Mouse (Mus musculus) adrenal gland, postnatal 25 days (tissue): ENCODE results near the gene Gm10447. TPM values are rescaled to one million over a fixed set of nuclear protein-coding genes. Genes with fewer than 3 reads are reported as not detected.
"Not testable (repeated sequence)": the region's sequence is repeated elsewhere in the genome, so short reads cannot be mapped to it uniquely, and the experiment has no call there.

Source experiments
- DNase-seq: peaks from one replicate; pipeline ENCODE4 v3.0.0; 2021; ENCODE audit warnings: mixed read lengths
- total RNA-seq: library from RNA; stranded (reverse); gene quantifications from 2 replicates; pipeline ENCODE4 v1.2.3, GENCODE M21; 2021

Gm10447 gene
- total RNA-seq, 1 experiment from 2014 or later, result 0.30 TPM

DNA sequence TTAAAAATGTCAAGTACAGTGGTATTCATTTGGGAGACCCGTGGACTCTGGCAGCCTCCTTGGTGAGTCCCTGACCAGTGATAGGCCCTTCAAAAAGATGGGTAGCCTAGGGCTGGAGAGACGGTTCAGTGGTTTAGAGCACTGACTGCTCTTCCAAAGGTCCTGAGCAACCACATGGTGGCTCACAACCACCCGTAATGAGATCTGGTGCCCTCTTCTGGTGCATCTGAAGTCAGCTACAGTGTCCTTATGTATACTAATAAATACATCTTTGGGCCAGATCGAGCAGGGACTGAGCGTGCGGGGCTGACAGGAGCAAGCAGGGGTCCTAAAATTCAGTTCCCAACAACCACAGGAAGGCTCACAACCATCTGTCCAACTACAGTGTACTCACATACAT is 13.0 kb downstream of the Gm10447 start:
- DNase-seq, result no peak

DNA sequence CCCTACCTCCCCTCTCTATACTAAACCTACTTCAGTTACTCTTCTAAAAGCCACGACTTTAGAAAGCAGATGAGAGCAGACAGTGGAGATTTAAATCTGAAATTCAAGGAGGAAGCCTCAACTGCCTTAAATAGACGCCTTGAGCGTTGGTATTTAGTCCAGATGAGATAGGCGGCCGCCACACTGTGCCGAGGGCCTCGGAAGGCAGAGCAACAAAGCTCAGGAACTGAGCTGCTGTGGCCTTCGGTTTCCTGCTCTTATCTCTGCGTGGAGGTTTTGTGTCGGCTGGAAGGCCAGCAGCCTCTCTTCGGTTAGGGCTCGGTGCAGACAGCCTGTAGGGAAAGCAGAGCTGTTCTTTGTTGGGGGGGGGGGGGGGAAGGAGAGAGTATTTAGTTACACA is 15.0 kb downstream of the Gm10447 start:
- DNase-seq, result peak; percentile 35

DNA sequence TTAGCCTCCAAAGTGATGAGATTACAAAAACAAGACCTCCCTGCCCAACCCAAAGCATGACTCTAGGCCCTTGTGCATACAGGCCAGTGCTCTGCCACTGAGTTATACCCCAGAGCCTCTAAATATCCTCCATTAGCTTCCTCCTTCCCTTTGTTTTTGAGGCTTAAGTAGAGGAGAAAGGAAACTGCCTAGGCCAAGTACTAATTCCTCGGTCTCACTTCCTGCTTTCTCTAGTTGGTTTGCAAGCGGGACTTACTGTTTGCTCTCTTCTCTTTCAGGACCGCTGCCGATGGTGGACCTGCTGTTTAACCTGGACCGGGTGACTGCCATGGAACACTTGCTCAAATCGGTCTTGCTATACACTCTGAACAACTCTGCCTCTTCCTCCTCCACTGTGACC is 20.6 kb downstream of the Gm10447 start:
- DNase-seq, result no peak

DNA sequence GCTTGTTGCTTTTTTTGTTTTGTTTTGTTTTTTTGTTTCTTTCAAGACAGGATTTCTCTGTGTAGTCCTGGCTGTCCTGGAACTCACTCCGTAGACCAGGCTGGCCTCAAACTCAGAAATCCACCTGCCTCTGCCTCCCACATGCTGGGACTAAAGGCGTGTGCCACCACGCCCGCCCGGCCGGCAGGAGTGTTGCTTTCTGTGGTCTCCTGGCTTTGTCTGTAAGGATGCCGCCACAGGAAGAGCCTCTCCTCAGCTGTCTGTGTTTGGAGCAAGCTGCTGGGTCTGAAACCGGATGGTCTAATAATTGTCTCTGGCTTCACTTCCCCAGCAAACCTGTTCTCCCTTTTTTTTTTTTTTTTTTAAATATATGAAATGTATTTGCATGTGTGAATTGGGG is 21.4 kb downstream of the Gm10447 start:
- DNase-seq, result no peak

DNA sequence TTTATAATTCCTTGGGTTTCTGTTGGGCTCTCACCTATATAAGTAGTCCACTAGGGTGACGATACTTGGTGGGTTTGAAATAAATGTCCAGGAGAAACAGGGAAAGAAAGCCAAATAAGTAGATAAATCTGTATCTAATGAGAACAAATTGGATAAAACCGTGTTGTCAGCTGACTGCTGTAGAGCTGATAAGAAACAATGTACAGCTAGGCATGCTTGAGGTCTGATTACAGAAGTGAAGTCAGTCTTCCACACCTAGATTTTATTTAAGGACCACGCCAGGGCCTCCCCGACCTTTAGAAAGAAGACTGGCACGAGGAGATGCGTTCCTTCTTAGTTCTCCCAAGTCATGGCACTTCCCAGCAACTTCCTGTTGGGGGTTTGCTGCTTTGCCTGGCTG is 23.9 kb downstream of the Gm10447 start:
- no peak for DNase-seq

DNA sequence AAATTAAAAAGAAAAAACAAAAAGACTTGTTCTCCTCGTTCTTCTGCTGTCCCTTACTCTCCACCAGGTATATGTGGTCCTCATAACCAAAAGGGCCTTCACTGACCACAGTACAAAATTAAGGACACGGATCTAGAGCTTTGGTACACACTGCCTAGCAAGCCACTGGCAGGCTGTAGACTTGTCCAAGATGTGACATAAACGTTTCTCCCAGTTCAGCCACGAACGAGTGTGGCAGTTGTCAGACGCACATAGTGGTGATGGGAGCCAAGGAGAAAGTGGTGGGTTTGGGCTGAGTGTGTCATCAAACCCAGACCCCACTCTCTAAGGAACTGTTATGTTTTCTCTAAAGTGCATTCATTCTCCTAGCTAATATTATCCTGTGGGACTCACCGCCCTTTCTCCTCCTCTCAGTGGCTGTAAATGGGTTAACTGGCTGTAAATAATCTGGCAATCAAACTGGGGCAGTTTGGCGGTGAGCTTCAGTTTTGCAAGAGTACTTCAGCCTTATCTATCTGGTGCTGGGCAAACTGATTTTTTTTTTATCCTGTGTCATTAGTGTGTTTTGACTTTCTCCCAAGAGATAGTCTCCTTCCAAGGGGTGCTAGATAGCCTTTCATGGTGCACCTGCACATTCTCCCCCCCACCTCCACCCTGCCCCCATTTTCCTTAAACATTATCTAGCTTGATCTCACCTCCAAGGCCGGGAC is 25.4 kb downstream of the Gm10447 start:
- DNase-seq, result no peak

DNA sequence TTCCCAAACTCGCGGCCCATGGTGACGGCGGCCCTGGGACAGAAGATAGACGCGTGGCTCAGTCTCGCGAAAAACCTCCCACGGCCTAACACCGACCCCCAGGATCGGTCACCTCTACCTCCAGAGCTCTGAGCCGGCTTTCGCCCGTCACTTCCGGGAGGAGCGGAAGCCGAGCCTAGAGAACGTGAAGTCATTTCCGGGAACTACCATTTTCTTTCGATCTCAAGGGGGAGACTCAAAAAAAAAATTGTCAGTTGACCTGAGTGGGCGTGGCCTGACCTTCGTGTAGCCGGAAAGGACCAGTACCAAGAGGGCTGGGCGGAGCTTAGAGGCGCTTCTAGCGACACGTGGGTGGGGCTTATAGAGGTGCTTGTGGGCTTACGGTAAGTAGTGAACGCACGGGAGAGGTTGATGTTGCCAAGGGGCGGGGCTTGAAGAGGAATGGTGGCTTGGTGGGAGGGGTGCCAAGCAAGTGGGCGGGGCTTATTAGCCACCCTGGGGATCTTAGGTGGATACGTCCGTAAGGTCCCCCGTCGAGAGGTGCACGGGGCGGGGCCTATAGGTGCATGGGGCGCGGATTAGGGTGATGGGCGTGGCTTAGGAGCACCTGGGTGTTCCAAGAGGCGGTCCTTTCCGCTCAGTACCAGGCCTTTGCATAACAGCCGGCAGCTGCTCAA is 26.1 kb downstream of the Gm10447 start, which contains the start of the genes Uqcrq and Gdf9:
Gene Uqcrq, minus strand, starts transcription at position 162 of the 677 bp plus-strand sequence.
Gene Gdf9, plus strand, starts transcription at position 354 of the 677 bp plus-strand sequence.
- peak; percentile 97 for DNase-seq

DNA sequence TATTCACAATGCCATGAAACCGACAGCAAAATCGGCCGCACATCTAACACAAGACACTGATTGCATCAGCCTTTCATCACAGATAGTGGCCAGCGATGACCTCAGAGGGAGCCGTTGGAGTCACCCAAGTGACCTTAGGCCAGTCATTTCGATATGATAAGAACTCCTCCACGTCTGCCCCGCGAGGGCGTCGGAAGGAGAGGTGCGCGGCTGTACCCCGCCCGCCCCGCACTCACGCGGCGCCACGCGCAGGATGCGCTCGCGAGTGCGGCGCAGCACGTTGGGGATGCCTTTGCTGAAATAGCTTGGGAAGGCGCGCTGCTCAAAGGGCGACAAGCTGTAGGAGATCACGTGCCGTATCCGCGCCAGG is 26.6 kb downstream of the Gm10447 start:
- DNase-seq, result no peak

DNA sequence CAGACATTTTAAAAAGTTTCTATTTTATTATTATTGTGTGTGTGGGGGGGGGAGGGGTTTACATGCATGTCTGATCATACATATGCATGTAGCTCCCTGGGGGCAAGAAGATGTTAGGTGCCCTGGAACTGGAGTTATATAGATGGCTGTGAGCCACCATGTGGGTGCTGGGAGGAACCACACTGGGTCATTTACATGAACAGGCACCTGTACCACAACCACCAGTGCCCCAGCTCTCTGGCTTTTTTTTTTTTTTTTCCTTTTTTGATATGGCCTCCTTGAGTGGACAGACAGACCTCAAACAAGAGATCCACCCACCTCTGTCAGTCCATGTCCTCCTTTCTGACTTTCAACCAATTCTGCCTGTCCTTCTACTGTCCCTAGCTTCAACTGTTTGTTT is 27.7 kb downstream of the Gm10447 start:
- no peak for DNase-seq

DNA sequence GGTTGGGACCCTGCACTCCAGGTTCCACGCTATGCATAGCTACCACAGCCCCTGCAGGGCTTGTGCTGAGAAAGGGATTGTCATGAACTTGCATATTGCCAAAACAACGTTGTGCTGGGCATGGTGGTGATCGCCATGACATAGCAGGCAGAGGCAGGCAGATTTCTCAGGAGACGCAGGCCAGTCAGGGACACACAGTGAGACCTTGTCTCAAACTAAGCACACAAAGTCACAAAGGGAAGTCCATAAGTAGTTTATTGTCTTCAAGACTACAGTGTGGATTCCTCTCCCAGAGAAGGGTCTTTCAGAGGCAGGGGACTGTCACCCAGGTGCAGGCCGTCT is 28.2 kb downstream of the Gm10447 start:
- DNase-seq, result no peak

DNA sequence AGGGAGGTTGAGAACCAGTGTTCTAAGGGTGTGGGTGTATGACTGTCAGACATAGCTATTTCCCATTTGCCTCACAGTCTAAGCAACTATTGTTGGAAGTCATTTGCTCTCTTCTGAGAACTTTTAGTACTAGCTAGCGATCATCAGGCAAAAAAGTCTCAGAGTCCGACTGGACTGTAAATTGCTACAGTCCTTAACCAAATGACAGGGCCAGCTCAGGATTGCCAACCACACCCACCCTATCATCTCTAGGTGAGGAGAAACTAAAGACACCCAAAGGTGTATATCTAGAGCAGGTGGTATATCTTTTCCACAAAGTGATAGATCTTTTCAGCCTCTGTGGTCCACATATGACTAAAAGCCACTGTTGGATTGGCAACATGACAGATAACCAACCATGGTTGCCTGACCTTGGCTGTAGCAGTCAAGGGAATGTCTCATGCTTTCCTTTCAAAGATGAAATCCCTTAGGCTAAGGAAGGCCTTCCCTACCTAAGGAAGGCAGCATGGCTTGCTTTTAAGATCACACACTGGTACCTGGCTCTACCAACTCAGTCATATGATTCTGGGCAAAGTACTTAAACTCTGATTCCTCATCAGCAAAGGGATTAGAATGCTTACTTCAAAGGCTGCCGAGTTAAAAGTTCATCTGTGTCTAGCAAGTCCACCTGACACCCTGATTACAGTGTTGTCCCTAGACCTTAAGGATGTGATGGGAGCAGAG is 28.8 kb downstream of the Gm10447 start:
- DNase-seq, result no peak

DNA sequence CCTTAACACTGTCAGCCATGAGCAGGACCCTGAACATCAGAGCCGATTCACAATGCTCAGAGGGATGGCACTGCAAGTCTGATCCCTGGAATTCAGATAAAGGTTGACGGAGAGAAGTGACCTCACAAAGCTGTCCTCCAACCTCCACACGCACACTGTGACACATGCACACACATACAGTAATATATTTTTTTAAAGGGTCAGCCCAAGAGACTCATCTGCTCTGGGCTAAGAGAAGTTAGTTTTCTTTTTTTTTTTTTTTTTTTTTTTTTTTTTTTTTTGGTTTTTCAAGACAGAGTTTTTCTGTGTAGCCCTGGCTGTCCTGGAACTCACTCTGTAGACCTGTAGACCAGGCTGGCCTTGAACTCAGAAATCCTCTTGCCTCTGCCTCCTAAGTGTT is 30.0 kb downstream of the Gm10447 start:
- not testable (repeated sequence) for DNase-seq

DNA sequence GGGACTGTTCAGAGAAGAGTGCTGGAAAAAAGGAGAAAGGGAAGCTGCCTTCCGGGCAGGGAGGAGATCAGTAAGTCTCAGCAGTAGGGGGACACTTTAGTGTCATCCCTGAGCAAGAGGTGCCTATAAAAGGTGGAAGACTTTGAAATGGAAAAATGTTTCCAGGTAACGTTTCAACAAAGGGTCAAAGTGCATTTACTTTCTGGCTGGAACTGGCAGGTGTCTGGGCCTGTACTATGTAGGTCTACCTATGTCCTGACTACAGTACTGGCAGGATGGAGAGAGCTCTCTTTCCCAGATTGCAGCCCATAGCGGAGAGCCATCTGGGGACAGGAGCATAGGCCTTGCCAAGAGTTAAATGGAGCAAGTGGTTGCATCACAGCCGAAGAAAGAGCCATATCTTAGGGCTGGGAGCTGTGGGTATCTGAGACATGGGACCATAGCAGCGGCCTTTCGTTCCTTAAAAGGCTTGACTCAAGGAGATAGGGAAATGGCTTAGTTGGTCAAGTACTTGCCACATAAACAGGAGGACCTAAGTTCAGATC is 31.1 kb downstream of the Gm10447 start:
- DNase-seq, result no peak

DNA sequence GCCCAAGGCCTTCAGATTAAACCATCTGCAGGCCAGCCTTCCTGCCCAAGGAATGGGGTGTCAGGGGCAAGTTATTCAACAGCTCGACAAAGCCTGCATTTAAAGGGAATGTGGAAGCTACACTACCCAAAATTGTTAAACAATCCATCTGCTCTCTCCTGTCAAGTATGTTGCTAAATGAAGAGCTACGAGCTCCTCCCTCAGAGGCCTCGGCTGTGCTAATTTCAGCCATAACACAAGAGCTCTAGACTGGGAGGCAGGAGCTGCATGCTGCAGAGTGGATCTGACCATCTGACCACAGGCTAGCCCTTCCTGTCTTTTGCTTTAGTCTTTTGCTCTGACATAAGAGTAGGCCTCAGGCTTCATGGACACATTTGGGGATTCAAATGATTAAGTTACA is 31.7 kb downstream of the Gm10447 start:
- DNase-seq, result no peak

DNA sequence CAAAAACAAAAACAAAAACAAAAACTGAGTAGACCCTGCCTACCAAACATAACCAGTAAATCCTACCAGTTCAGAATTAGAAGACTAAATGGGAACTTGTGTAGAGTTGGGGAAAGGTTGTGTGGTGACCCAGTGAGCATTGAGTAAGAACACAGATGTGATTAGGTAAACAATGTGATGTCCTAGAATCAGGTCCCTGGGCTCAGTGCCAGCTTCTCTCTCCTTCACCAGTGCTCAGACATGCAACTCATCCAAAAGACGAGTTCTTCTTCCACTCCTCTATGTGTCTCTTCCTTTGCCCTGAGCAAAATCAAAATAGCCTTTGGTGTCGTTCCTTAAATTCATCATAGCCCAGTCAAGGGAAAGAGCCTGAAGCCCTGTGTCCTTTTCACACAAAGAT is 32.1 kb downstream of the Gm10447 start:
- peak; percentile 45 for DNase-seq

DNA sequence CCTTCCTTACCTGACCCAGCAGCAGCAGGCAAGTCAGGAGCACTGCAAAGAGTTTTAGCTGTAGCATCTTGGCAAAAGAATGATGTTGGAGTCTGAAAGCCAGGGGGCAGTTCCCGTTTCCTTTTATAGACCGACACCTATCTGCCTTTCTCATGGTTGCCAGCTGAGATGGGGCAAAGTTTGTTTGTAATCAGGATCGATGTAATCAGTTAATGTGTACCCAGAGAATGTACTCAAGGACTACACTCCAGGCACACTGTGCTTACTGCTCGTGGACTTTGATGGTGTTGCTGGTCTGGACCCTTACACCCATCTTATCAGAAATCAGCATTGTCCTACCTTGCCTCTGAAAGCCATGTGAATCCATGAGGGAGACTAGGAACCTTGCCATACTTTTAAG is 33.9 kb downstream of the Gm10447 start, which contains the start of gene Leap2:
Gene Leap2, minus strand, starts transcription at position 135 of the 400 bp plus-strand sequence.
- DNase-seq, result no peak

DNA sequence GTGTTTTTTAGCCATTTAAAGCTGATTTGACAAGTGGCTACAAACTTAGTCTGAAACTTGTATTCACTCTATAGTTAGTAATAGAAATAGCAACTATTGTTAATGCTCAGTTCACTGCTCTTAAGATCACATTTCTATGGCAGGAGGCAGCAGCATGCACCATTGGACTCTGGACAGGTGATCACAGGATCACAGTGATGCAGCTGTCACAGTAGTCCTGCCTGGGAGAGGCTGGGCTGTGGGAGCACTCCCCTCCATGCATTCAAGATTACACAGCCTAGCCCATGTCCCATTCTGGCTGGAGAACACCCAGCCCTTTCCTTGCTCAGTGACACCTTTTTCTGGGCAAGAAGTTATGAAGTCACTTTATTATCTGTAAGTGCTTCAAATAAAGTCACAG is 38.9 kb downstream of the Gm10447 start:
- no peak for DNase-seq

DNA sequence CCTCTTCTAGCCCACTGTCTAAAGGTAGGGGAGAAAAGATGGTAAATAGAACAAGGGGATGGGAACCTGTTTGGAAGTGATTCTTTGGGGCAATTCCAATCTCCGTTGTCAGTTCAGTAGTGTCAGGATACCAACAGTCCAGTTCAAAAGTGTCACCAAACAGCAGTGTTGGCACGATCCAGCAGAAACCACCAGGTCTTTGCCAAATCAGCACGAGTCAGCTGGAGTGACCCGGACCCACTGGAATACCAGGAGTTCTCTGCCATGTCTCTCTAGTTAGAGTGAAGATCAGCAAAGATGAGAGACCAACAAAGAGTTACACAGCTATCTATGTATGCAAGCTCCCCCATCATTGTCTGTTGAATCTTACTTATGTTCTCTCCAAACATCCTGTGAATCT is 43.0 kb downstream of the Gm10447 start:
- DNase-seq, result no peak

DNA sequence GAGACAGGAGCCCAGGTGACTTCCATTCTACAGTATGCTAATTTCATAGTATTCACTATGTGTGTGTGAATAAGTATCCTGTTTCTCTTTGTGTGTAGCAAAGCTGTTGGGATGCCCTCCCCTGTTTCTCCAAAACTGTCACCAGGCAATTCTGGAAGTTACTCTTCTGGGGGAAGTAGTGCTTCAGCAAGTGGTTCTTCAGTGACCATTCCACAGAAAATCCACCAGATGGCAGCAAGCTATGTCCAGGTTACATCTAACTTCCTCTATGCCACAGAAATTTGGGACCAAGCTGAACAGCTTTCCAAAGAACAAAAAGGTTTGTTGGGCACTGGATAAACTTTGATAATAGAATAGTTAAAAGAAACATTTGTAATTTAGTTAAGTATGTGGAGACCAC is 45.2 kb downstream of the Gm10447 start:
- DNase-seq, result no peak
